Mouse (Mus musculus): ENCODE measurements around the gene Acvr2b. TPM values are rescaled to one million over a fixed set of nuclear protein-coding genes. Genes with fewer than 3 reads are reported as not detected.

Gene Acvr2b
- polyA plus RNA-seq, 1 experiment from 2014 or later: 44.5 TPM

GRCm38 (mm10) chr9:119375556-119375955 lies 26.4 kb upstream of the Acvr2b start:
- Histone ChIP-seq H3K4me3 (no peak overlapping the region), H3K36me3 (peaks cover 5% of the 10 kb centered on the region), H3K27ac (no peak overlapping the region), H3K27me3 (no peaks in the 10 kb centered on the region), H3K4me2 (replicated peaks) (no peak overlapping the region), H3K9ac (no peak overlapping the region), H3K9me3 (no peaks in the 10 kb centered on the region), H3K4me1 (peaks cover 3% of the 10 kb centered on the region; the same call in 1 of the 2 replicates)
- WGBS: 31% methylated on average over 6 of the region's 6 CpGs
- no peak for ATAC-seq (ENCODE audit: insufficient number of reproducible peaks, insufficient read depth, low FRiP score, low TSS enrichment)

GRCm38 (mm10) chr9:119378231-119378630 lies 23.7 kb upstream of the Acvr2b start:
- Histone ChIP-seq H3K4me3 (no peak overlapping the region), H3K27ac (no peak overlapping the region), H3K36me3 (peaks cover 13% of the 10 kb centered on the region), H3K4me2 (replicated peaks) (no peak overlapping the region), H3K9ac (no peak overlapping the region), H3K27me3 (no peaks in the 10 kb centered on the region), H3K4me1 (peaks cover 3% of the 10 kb centered on the region; the same call in 1 of the 2 replicates), H3K9me3 (no peaks in the 10 kb centered on the region)
- no peak for ATAC-seq (ENCODE audit: insufficient number of reproducible peaks, insufficient read depth, low FRiP score, low TSS enrichment)
- 85% methylated on average over 4 of the region's 4 CpGs for WGBS

- H3K27me3 ChIP-seq: no peaks in the 10 kb centered on the region
- no peaks in the 10 kb centered on the region for H3K4me1 ChIP-seq
- H3K36me3 ChIP-seq: peaks cover 16% of the 10 kb centered on the region
- WGBS: 63% methylated on average over 6 of the region's 6 CpGs
- H3K27ac ChIP-seq: no peak overlapping the region
- H3K4me2 ChIP-seq (replicated peaks): no peak overlapping the region
- no peak for ATAC-seq (ENCODE audit: insufficient number of reproducible peaks, insufficient read depth, low FRiP score, low TSS enrichment)
- no peaks in the 10 kb centered on the region for H3K9me3 ChIP-seq
- H3K9ac ChIP-seq: no peak overlapping the region
- no peak overlapping the region for H3K4me3 ChIP-seq
Measured at GRCm38 (mm10) chr9:119382603-119383002, 19.3 kb upstream of the Acvr2b start.

GRCm38 (mm10) chr9:119388956-119389355 lies 13.0 kb upstream of the Acvr2b start:
- no peak for ATAC-seq (ENCODE audit: insufficient number of reproducible peaks, insufficient read depth, low FRiP score, low TSS enrichment)
- Histone ChIP-seq H3K36me3 (peaks cover 3% of the 10 kb centered on the region; the same call in 1 of the 2 replicates), H3K27me3 (no peaks in the 10 kb centered on the region), H3K9me3 (no peaks in the 10 kb centered on the region), H3K4me3 (no peak overlapping the region), H3K27ac (no peak overlapping the region), H3K9ac (no peak overlapping the region), H3K4me1 (no peaks in the 10 kb centered on the region), H3K4me2 (replicated peaks) (no peak overlapping the region)
- WGBS: 52% methylated on average over 5 of the region's 5 CpGs

GRCm38 (mm10) chr9:119390214-119390613 lies 11.7 kb upstream of the Acvr2b start:
- no peak for ATAC-seq (ENCODE audit: insufficient number of reproducible peaks, insufficient read depth, low FRiP score, low TSS enrichment)
- no peak overlapping the region for H3K9ac ChIP-seq
- no peaks in the 10 kb centered on the region for H3K9me3 ChIP-seq
- no peak overlapping the region for H3K4me3 ChIP-seq
- no peaks in the 10 kb centered on the region for H3K4me1 ChIP-seq
- WGBS: 88% methylated on average over 2 of the region's 2 CpGs
- H3K4me2 ChIP-seq (replicated peaks): no peak overlapping the region
- peaks cover 3% of the 10 kb centered on the region; the same call in 1 of the 2 replicates for H3K36me3 ChIP-seq
- H3K27ac ChIP-seq: no peak overlapping the region
- H3K27me3 ChIP-seq: no peaks in the 10 kb centered on the region

GRCm38 (mm10) chr9:119394808-119395207 lies 7.1 kb upstream of the Acvr2b start:
- Histone ChIP-seq H3K9ac (no peak overlapping the region), H3K4me1 (no peaks in the 10 kb centered on the region), H3K4me3 (no peak overlapping the region), H3K4me2 (replicated peaks) (no peak overlapping the region), H3K36me3 (no peaks in the 10 kb centered on the region), H3K27ac (no peak overlapping the region), H3K27me3 (no peaks in the 10 kb centered on the region), H3K9me3 (no peaks in the 10 kb centered on the region)
- ATAC-seq (ENCODE audit: insufficient number of reproducible peaks, insufficient read depth, low FRiP score, low TSS enrichment): no peak
- 86% methylated on average over 1 of the region's 1 CpGs for WGBS

- ATAC-seq (ENCODE audit: insufficient number of reproducible peaks, insufficient read depth, low FRiP score, low TSS enrichment): peak; percentile 4; the same call in 1 of the 2 replicates
Measured at GRCm38 (mm10) chr9:119401351-119401750, 567 bp upstream of the Acvr2b start.

GRCm38 (mm10) chr9:119402253-119403235 lies 626 bp downstream of the Acvr2b start:
- Histone ChIP-seq H3K9me3 (no peaks in the 10 kb centered on the region), H3K27ac (peak overlapping the region; percentile 99), H3K4me1 (peaks cover 22% of the 10 kb centered on the region), H3K9ac (peak overlapping the region; percentile 98), H3K4me2 (replicated peaks) (peak overlapping the region; percentile 85), H3K27me3 (no peaks in the 10 kb centered on the region), H3K4me3 (peak overlapping the region; percentile 89), H3K36me3 (no peaks in the 10 kb centered on the region)
- under 1% methylated on average over 123 of the region's 127 CpGs for WGBS
- peak; percentile 61 for ATAC-seq (ENCODE audit: insufficient number of reproducible peaks, insufficient read depth, low FRiP score, low TSS enrichment)

More at GRCm38 (mm10) chr9:119401351-119401750, 567 bp upstream of the Acvr2b start:
- Histone ChIP-seq H3K27me3 (no peaks in the 10 kb centered on the region), H3K27ac (peak overlapping the region; percentile 99; the same call in 1 of the 2 replicates), H3K9ac (peak overlapping the region; percentile 34), H3K4me1 (peaks cover 20% of the 10 kb centered on the region), H3K4me3 (peak overlapping the region; percentile 89), H3K9me3 (no peaks in the 10 kb centered on the region), H3K4me2 (replicated peaks) (peak overlapping the region; percentile 85), H3K36me3 (no peaks in the 10 kb centered on the region)
- 3% methylated on average over 7 of the region's 7 CpGs for WGBS

- under 1% methylated on average over 26 of the region's 26 CpGs for WGBS
- Histone ChIP-seq H3K4me2 (replicated peaks) (peak overlapping the region; percentile 85), H3K9me3 (no peaks in the 10 kb centered on the region), H3K9ac (peak overlapping the region; percentile 98), H3K4me3 (peak overlapping the region; percentile 89), H3K4me1 (peaks cover 29% of the 10 kb centered on the region), H3K36me3 (no peaks in the 10 kb centered on the region), H3K27me3 (no peaks in the 10 kb centered on the region), H3K27ac (peak overlapping the region; percentile 99)
- ATAC-seq (ENCODE audit: insufficient number of reproducible peaks, insufficient read depth, low FRiP score, low TSS enrichment): peak; percentile 39; the same call in 1 of the 2 replicates
Measured at GRCm38 (mm10) chr9:119403236-119403641, 1.3 kb downstream of the Acvr2b start.

- Histone ChIP-seq H3K4me3 (peak overlapping the region; percentile 89), H3K9me3 (no peaks in the 10 kb centered on the region), H3K36me3 (no peaks in the 10 kb centered on the region), H3K4me1 (peaks cover 30% of the 10 kb centered on the region), H3K27ac (no peak overlapping the region), H3K27me3 (no peaks in the 10 kb centered on the region), H3K9ac (peak overlapping the region; percentile 98), H3K4me2 (replicated peaks) (peak overlapping the region; percentile 85)
- 65% methylated on average over 5 of the region's 5 CpGs for WGBS
- no peak for ATAC-seq (ENCODE audit: insufficient number of reproducible peaks, insufficient read depth, low FRiP score, low TSS enrichment)
Measured at GRCm38 (mm10) chr9:119404090-119404489, 2.2 kb downstream of the Acvr2b start.

- Histone ChIP-seq H3K4me3 (no peak overlapping the region), H3K27ac (0 out of 2 replicates have a peak overlapping the region, but pooled peaks have one; percentile 19), H3K4me2 (replicated peaks) (no peak overlapping the region), H3K9me3 (peaks cover 4% of the 10 kb centered on the region), H3K36me3 (peaks cover 4% of the 10 kb centered on the region), H3K27me3 (no peaks in the 10 kb centered on the region), H3K9ac (no peak overlapping the region), H3K4me1 (peaks cover 27% of the 10 kb centered on the region)
- whole genome bisulfite sequencing: 65% methylated on average over 15 of the region's 15 CpGs
- ATAC-seq (ENCODE audit: insufficient number of reproducible peaks, insufficient read depth, low FRiP score, low TSS enrichment): no peak
Measured at GRCm38 (mm10) chr9:119407884-119408283, 6.0 kb downstream of the Acvr2b start.

All from embryonic facial prominence, embryonic 12.5 days (tissue).